Mouse (Mus musculus): ENCODE measurements around the gene Slco1a4. TPM values are rescaled to one million over a fixed set of nuclear protein-coding genes. Genes with fewer than 3 reads are reported as not detected.

Slco1a4 gene
- total RNA-seq, 2 experiments from 2014 or later: 0.10 TPM; not detected in 1

GRCm38 (mm10) chr6:141773710-141774109 is 82.3 kb downstream of the Slco1a4 start, which contains the start of gene Gm5724:
Gene Gm5724 (minus strand): TSS chr6:141773810.
- intact Hi-C loops (cut with DNase I): no loop called here
- Histone ChIP-seq H3K27ac (no peak within 1 kb of the TSS), H3K4me3 (no peak within 1 kb of the TSS)
- no peak for DNase-seq
- TF ChIP-seq CTCF (IDR thresholded peaks at IDR 0.05): no peak

Other genes with a start within 250 kb of the Slco1a4 start
- not detected for gene Slco1b2, start 226.7 kb downstream of the Slco1a4 start, total RNA-seq (2021)
- gene Gm5724, start 82.4 kb downstream of the Slco1a4 start, total RNA-seq (2021): not detected
- not detected for gene Slco1a1, start 90.8 kb upstream of the Slco1a4 start, total RNA-seq (2021)
- not detected for gene Gm6614, start 155.2 kb upstream of the Slco1a4 start, total RNA-seq (2021)